ENCODE assay signal across 8 mouse cellular contexts in genomic region chr2:118388341-118389335, GRCm38 (mm10). TPM values are rescaled to one million over a fixed set of nuclear protein-coding genes. Genes with fewer than 3 reads are reported as not detected.
A peak's percentile ranks its signal among the peaks of the same experiment; 100 is the strongest.
DNase-seq lines count a peak whose midpoint lies in the region; ATAC-seq lines count a peak whose summit lies in the region.

Eif2ak4 (plus strand) TSS chr2:118388618.

- intact Hi-C loops in left cerebral cortex, postnatal 14 days (cut with DNase I): loop anchor here (5.0 kb wide), 1 partner anchor 126 kb away; no protein-coding TSS in a partner anchor

- H3K27ac ChIP-seq in intestine, embryonic 14.5 days (ENCODE audit: low read depth): peak within 1 kb of the TSS; percentile 91

- under 1% methylated on average over 61 of the region's 61 CpGs for WGBS in intestine, embryonic 14.5 days

- H3K36me3 ChIP-seq in intestine, embryonic 14.5 days (ENCODE audit: control insufficient read depth, insufficient read depth, low read length): no peaks in the 10 kb centered on the region

- peak; percentile 96 to 97 for DNase-seq in adrenal gland, adult 18-20 months (ENCODE audit: low spot score in 2 of 2)
- peak; percentile 99 for DNase-seq in embryo, embryonic 11 days
- DNase-seq in gastrocnemius, postnatal 25 days: peak; percentile 98
- DNase-seq in intestine, embryonic 14.5 days (ENCODE audit: low spot score): peak; percentile 98
- DNase-seq in left cerebral cortex, postnatal 14 days (ENCODE audit: low spot score in 2 of 2): peak; percentile 97 to 98
- DNase-seq in mesoderm, embryonic 11.5 days (ENCODE audit: low read depth, low spot score): peak; percentile 99
- peak; percentile 98 to 99 for DNase-seq in right cerebral cortex, postnatal 36 days (ENCODE audit: low spot score in 2 of 2)
- peak; percentile 99 for DNase-seq in yolk sac, embryonic 10.5 days (ENCODE audit: low spot score)

- peaks cover 7% of the 10 kb centered on the region; the same call in 1 of the 2 replicates for H3K4me1 ChIP-seq in intestine, embryonic 14.5 days (replicated peaks; ENCODE audit: control insufficient read depth, insufficient read depth, low read length)

- peak within 1 kb of the TSS; percentile 86 for H3K4me2 ChIP-seq in intestine, embryonic 14.5 days (ENCODE audit: low read length)

- peak; percentile 97 for ATAC-seq in intestine, embryonic 14.5 days (replicated peaks; ENCODE audit: low FRiP score, low TSS enrichment, low read depth)

- no peaks in the 10 kb centered on the region for H3K27me3 ChIP-seq in intestine, embryonic 14.5 days (replicated peaks; ENCODE audit: control insufficient read depth, insufficient read depth, low read length)

- H3K9ac ChIP-seq in intestine, embryonic 14.5 days (ENCODE audit: low read length): peak within 1 kb of the TSS; percentile 84

- peak within 1 kb of the TSS; percentile 89 for H3K4me3 ChIP-seq in intestine, embryonic 14.5 days (ENCODE audit: low read depth, low read length)

- H3K9me3 ChIP-seq in intestine, embryonic 14.5 days (ENCODE audit: control insufficient read depth, low read length): no peaks in the 10 kb centered on the region

RNA-seq across cellular contexts. Expression of gene Eif2ak4, which starts in this region (rescaled TPM):
- 10 to 100 TPM; 16.3 to 16.5 TPM for total RNA-seq in adrenal gland, adult 18-20 months (2021)
- total RNA-seq in gastrocnemius, postnatal 25 days (2021): 1 to 10 TPM; 3.4 to 3.5 TPM
- 14.0 and 15.0 TPM in 2 replicates for polyA plus RNA-seq in intestine, embryonic 14.5 days (2014; fragmentation: Nextera tagmentation; extraction: Ambion mirVana)
- 10 to 100 TPM; 18.3 to 21.0 TPM for total RNA-seq in left cerebral cortex, postnatal 14 days (2021)

Comparison
In these comparisons a context has a peak if more than half of its experiments do, and no peak if none do; other contexts are left out.
1. Peak in every context shown above with its lines: DNase-seq, ATAC-seq, H3K4me3 ChIP-seq and H3K27ac ChIP-seq.